Mouse (Mus musculus) T-helper 2 cell (primary cell): ENCODE results near the gene Ostm1.

Source experiments
- in situ Hi-C: fragments of 300-600 bp; cut with MboI, MseI; formaldehyde crosslinking; loops from one replicate; pipeline ENCODE4 v1.15.1; 2025; ENCODE audit warnings: high pct_unique_total_duplicates

Gene Ostm1

GRCm38 (mm10) chr10:42582566-42583110, 984 bp upstream of the Ostm1 start:
- in situ Hi-C loops, result no loop called here

DNA sequence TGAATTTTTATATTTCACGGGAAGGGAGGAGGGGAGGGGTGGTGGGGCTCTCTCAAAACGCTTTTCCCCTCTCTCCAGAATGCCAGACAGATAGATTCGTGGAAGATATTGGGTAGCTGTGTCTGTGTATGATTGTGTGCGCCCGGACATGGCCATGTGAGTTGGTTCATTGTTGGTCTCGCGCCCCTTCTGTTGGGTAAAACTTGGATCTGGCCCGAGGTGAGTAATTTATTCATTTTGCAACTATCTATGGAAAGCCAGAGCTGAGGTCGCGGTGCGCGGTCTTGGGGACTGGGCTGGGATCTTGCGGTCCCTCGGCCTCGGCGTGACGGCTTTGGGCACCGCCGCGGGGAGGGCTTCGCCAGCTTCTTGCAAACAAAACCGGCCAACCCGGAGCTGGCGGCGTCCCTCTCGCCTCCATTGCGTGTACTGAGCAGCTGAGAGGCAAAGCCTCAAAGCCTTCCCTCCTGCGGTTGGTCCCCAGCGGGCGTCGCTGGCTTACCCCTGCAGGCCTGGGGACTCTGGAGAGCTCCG, 347 bp downstream of the Ostm1 start:
- in situ Hi-C loops, result no loop called here

- in situ Hi-C loops, result no loop called here
Observed at GRCm38 (mm10) chr10:42584436-42584983, 888 bp downstream of the Ostm1 start.

GRCm38 (mm10) chr10:42585156-42585555, 1.5 kb downstream of the Ostm1 start:
- in situ Hi-C loops, result no loop called here

DNA sequence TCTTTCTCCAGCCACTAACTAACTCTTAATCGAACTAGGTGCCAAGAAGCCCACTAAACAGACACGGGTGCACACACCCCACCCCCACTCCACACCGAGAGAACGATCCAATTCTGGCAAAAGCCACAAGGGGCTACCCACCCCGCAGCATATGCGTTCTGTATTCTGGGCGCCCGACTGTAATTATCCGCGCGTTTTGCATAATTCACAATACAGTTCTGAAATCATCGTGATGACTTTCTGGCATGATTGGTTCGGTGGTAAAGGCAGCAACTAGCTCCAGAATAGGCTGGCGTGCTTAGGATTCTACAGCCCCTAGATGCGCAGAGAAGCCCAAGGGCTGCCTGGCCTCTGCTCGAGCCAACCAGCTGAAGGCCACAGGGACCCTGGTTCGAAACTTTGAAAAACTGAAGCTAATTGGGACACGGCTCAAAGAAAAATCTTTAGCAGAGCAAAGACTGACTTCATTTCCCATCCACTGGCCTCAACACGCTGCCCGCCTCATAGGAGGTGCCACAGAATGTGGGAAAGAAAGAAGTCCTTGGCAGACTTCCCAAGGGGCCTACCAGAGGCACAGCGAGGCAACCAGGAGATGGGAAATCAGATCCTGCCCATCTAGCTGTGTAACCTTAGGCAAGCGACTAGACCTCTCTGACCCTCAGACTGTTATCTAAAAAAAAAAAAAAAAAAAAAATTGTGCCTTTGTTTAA, 2.1 kb downstream of the Ostm1 start:
- in situ Hi-C loops, result no loop called here

GRCm38 (mm10) chr10:42587961-42588750, 4.5 kb downstream of the Ostm1 start:
- in situ Hi-C loops, result no loop called here

DNA sequence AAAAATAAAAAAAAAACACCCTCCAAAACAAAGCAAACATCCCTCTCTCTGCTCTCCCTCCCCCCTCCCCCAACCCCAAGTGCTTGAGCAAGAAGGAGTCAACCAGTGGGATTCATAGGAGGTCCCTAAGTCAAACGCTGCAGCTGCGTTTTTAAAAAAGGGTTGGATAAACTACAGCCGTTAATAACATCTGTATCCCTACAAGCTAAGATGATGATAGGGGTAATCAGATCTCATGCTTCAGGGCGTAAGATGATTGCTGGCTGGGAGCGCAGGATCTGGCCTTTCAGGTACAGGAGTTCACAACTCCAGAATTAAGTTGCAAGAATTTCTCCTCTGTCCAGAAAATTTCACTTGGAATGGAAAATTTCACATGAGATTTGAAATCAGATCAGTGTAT, 5.9 kb downstream of the Ostm1 start:
- in situ Hi-C loops, result no loop called here

DNA sequence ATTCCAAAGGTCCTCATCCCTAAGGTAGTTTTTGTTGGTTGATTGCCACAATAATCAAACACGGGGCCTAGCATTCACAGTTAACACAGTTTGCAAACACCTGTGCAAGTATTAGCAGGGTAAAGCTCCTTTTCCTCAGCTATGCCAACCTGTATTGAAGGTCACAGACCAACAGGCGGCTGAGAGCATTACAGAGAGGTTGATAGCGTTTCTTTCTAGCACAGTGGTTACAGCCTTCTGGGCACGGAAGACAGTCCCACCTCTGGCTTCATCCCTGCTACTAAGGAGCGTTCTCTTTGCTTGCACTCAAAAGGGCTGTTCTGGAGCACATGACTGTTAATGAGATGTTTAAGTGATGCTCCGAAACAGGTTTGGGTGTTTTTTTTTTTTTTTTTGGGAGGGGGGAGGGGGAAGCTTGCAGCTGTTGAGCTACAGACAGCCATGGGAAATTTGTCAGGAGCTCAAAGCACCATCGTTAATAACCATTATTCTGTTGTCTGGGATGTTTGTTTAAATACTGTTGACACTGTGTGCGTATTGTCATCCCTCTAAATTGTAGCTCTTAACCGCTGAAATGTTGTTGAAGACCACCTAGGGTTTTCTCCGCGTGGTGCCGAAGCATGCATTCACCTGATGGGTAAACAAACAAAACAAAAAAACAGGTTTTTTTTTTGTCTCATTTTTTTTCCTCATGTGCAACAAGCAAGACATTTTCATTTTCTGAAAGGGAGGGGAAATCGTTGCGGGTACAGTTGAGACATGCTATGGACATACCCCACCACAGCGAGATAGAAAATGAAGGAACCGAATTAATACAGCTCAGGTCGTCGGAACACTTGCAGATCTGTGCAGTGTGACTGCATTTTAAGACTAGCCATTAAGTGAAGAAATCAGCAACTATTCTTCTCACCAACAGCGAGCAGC, 6.9 kb downstream of the Ostm1 start:
- in situ Hi-C loops, result no loop called here

DNA sequence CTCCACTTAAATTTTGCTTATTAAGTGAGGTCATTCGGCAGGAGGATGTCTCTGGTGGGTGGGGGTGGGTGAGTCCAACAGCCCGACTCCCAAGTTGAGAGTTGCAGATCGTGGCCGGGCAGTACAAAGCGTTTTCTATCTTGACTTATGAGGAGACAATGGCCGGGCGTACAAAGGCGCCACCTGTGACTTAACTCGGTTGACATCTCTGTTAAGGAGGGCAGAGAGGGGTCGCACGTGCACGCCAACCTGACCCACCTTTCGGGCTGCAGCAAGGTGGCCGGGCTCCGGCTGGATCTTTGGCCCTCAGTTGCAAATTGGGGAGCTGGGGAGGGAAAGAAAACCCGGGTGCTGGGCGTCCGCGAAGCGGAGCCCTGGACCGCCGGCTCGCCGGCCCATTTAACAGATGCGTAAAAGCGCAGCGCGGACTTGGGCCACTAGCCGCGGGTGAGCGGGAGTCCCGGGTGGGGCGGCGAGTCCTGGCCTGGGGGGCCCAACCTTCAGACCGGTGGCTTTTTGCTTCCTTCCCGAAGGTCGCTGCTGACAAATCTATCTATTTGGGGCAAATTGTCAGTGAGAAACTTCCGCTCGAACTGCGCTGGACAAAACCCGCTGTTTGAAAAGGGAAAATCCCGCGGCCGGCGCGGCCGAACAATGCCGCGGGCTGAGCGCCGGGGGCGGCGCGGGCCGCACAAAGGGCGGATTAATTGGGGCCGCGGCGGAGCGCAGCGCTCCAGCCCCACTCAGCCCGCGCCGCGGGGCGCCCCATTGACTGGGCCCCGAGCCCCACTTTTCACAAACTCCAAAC, 7.8 kb downstream of the Ostm1 start:
- in situ Hi-C loops, result no loop called here

DNA sequence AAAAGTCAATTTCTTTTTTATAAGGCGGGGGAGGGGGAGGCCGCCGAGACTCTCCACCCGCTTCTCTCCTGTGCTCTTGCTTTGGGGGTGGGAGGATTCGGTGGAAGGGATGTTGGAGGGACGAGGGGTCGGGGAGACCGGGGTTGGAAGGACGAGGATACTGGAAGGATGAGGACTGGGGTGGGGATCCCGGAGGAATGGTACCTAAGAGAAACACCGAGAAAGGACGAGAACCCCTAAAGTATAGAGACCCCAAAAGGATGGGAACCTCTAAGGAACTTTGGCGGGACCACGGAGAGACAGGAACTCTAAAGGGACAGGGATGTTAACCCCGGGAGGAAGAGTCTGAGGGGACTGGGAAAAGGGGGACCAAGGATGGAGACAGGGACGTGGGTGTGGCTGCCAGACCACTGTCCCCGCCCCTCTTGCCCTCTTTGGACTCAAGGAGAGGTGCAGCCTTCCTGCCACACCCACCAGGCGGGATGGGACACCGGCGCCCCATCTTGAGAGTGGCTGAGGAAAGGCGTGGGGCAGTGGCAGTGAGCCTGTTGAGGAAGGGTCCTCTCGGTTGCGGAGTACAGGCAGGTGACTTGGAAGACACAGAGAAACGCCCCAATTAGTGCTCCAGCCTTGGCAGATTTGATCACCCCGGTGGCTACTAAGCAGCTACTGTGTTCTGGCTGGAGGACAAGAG, 8.5 kb downstream of the Ostm1 start:
- in situ Hi-C loops, result no loop called here

GRCm38 (mm10) chr10:42593201-42593600, 9.6 kb downstream of the Ostm1 start:
- in situ Hi-C loops, result no loop called here

DNA sequence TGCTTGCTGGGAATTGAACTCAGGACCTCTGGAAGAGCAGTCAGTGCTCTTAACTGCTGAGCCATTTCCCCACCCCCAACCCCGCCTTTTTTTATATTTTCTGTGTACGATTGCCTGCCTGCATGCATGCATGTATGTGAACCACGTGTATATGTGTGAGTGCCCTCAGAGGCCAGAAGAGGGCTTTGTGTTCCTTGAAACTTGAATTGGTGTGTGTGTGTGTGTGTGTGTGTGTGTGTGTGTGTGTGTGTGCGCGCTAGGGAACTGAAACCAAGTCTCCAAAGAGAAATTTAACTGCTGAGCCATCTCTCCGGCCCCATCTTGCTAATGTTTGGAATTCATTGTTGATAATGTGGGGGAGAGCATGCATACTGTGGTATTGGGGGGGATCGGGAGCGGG, 15.0 kb downstream of the Ostm1 start:
- in situ Hi-C loops, result no loop called here

DNA sequence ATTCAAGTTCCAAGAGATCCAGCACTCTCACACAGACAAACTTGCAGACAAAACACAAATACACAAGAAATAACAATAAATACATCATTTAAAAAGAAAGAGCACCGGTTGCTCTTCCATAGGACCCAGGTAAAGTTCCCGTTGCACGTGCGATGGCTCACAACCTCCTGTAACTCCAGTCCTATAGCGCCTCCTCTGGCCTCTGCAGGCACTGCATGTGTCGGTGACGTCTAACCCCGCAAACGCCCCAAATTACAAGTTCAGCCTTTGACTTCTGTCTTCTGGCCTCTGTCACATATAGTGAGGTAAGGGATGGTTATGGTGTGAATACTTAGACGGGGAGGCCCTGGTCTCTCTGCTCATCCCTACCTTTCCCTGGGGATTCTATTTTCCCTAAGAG, 17.9 kb downstream of the Ostm1 start:
- in situ Hi-C loops, result loop anchor here (10.0 kb wide), 1 partner anchor 297 kb away; no protein-coding TSS in a partner anchor

DNA sequence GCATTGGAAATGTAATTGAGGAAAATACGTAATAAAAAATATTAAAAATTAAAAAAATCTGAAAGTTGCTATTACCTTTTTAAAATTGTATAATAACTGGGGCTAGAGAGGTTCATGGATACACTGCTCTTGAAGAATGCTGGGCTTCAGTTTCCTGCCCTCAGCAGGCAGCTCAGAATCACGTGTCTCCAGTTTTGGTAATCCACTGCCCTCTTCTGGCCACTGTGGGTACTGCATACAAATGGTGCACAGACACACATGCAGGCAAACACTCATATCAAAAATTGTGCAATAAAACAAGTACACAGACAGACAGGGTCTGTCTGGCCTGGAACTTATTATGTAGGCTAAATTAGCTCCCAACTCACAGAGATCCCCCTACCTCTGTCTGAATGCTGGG, 21.3 kb downstream of the Ostm1 start:
- in situ Hi-C loops, result loop anchor here (10.0 kb wide), 1 partner anchor 300 kb away; no protein-coding TSS in a partner anchor

DNA sequence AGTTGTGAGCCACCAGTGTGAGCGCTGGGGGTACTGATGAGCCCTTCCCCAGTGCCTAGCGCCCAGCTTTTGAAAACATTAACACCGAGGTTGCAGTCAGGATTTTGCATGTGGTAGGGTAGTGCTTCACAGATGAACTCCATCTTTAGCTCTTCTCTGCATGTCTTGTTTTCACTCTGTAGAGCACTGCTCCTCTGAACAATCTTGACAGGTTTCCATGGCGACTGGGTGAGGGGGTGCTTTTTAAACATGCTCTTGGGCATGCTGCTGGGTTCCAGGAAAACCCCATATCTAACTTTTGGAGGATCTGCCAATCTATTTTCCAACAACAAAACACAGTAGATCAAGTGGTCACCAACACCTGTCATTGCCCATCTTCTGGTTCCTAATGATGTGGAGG, 23.1 kb downstream of the Ostm1 start:
- in situ Hi-C loops, result loop anchor here (10.0 kb wide), 1 partner anchor 302 kb away; no protein-coding TSS in a partner anchor

- in situ Hi-C loops, result no loop called here
Observed at GRCm38 (mm10) chr10:42613075-42613474, 29.5 kb downstream of the Ostm1 start.

DNA sequence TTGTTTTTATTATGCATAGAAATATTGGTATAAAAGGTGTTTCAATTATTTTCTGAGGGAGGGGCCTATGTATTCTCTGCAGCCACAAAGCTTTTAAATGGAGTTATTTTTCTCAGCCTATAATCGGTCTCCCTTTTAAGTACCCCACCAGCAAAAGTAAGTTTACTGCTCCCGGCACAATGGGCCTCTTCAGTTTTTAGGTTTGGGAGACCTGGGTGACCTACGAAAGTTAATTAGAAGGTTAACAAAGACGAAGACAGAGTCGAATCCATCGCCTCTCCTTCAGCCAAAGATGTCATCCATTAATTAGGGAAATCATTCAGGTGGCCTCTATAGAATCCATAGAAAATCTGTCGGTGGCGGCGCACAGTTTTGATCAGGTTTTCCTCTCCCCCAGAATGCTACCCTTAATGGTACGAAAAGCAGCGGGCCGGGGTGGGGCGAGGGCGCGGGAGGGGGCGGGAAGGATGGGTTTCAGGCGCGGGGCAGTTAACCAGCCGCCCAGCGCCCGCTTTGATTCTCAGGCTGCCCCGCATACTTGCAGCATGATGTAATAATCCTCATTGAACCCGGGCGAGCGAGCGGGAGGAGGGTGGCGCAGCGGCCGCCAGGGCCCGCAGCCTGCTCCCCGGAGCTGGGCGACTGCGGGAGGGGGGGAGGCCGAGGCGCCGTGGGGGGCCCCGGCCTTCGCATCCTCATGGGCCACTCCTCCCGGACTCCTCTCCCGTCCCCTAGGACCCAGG, 30.2 kb downstream of the Ostm1 start:
- in situ Hi-C loops, result no loop called here

GRCm38 (mm10) chr10:42614766-42615165, 31.1 kb downstream of the Ostm1 start:
- in situ Hi-C loops, result no loop called here

DNA sequence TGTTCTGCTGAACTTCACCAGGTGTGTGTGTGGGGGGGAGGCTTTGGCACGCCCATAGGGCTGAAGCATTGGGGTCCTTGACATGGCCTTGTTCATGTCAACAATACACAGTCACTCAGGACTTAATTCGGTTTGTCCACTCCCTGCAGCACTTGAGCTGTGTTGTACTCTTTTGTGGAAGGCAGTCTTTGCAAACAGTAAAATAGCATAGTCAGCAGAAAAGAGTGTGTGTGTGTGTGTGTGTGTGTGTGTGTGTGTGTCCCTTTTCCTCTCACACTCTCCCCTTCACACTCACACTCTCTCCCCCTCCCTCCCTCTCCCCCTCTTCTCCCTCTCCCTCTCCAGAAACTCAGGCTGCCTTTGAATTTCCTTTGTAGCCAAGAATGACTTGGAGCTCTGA, 34.7 kb downstream of the Ostm1 start:
- in situ Hi-C loops, result no loop called here
